Mouse (Mus musculus): ENCODE measurements around the gene Wdr3.
A peak's percentile ranks its signal among the peaks of the same experiment; 100 is the strongest.

Wdr3 gene

GRCm38 (mm10) chr3:100162315-100163105 is at the start of gene Wdr3, which contains the start of gene Gdap2:
TSS of gene Wdr3 (minus strand) at chr3:100162407.
TSS of gene Gdap2 (plus strand) at chr3:100162381.
- peak; percentile 37; the same call in 1 of the 2 replicates for TF ChIP-seq GATA4 (IDR thresholded peaks at IDR 0.05; ENCODE audit: insufficient replicate concordance, low read length)

GRCm38 (mm10) chr3:100206973-100207372 is 44.8 kb upstream of the Wdr3 start:
- no peak for TF ChIP-seq GATA4 (IDR thresholded peaks at IDR 0.05; ENCODE audit: insufficient replicate concordance, low read length)

GRCm38 (mm10) chr3:100201554-100201953 is 39.3 kb upstream of the Wdr3 start:
- no peak for TF ChIP-seq GATA4 (IDR thresholded peaks at IDR 0.05; ENCODE audit: insufficient replicate concordance, low read length)

- TF ChIP-seq GATA4 (IDR thresholded peaks at IDR 0.05; ENCODE audit: insufficient replicate concordance, low read length) = no peak
These were observed 32.0 kb upstream of the Wdr3 start for GRCm38 (mm10) chr3:100194210-100194609.

GRCm38 (mm10) chr3:100189861-100190260 is 27.7 kb upstream of the Wdr3 start:
- no peak for TF ChIP-seq GATA4 (IDR thresholded peaks at IDR 0.05; ENCODE audit: insufficient replicate concordance, low read length)

- TF ChIP-seq GATA4 (IDR thresholded peaks at IDR 0.05; ENCODE audit: insufficient replicate concordance, low read length) = no peak
These were observed 27.2 kb upstream of the Wdr3 start for GRCm38 (mm10) chr3:100189444-100189843.

GRCm38 (mm10) chr3:100180471-100180870 is 18.3 kb upstream of the Wdr3 start:
- no peak for TF ChIP-seq GATA4 (IDR thresholded peaks at IDR 0.05; ENCODE audit: insufficient replicate concordance, low read length)

GRCm38 (mm10) chr3:100176031-100176430 is 13.8 kb upstream of the Wdr3 start:
- no peak for TF ChIP-seq GATA4 (IDR thresholded peaks at IDR 0.05; ENCODE audit: insufficient replicate concordance, low read length)

- no peak for TF ChIP-seq GATA4 (IDR thresholded peaks at IDR 0.05; ENCODE audit: insufficient replicate concordance, low read length)
These were observed 2.8 kb upstream of the Wdr3 start for GRCm38 (mm10) chr3:100164991-100165390.

- TF ChIP-seq GATA4 (IDR thresholded peaks at IDR 0.05; ENCODE audit: insufficient replicate concordance, low read length) = no peak
These were observed 1.3 kb upstream of the Wdr3 start for GRCm38 (mm10) chr3:100163556-100163955.

- no peak for TF ChIP-seq GATA4 (IDR thresholded peaks at IDR 0.05; ENCODE audit: insufficient replicate concordance, low read length)
These were observed 417 bp downstream of the Wdr3 start for GRCm38 (mm10) chr3:100161665-100162314.

GRCm38 (mm10) chr3:100160682-100161445 is 1.3 kb downstream of the Wdr3 start:
- TF ChIP-seq GATA4 (IDR thresholded peaks at IDR 0.05; ENCODE audit: insufficient replicate concordance, low read length) = no peak

GRCm38 (mm10) chr3:100122445-100122844 is 39.8 kb downstream of the Wdr3 start:
- TF ChIP-seq GATA4 (IDR thresholded peaks at IDR 0.05; ENCODE audit: insufficient replicate concordance, low read length) = no peak

GRCm38 (mm10) chr3:100121961-100122360 is 40.2 kb downstream of the Wdr3 start:
- TF ChIP-seq GATA4 (IDR thresholded peaks at IDR 0.05; ENCODE audit: insufficient replicate concordance, low read length) = no peak

GRCm38 (mm10) chr3:100118681-100119080 is 43.5 kb downstream of the Wdr3 start:
- no peak for TF ChIP-seq GATA4 (IDR thresholded peaks at IDR 0.05; ENCODE audit: insufficient replicate concordance, low read length)

- no peak for TF ChIP-seq GATA4 (IDR thresholded peaks at IDR 0.05; ENCODE audit: insufficient replicate concordance, low read length)
These were observed 55.5 kb downstream of the Wdr3 start for GRCm38 (mm10) chr3:100106736-100107135.
